ENCODE assay signal across 23 mouse cellular contexts in the genomic region with DNA sequence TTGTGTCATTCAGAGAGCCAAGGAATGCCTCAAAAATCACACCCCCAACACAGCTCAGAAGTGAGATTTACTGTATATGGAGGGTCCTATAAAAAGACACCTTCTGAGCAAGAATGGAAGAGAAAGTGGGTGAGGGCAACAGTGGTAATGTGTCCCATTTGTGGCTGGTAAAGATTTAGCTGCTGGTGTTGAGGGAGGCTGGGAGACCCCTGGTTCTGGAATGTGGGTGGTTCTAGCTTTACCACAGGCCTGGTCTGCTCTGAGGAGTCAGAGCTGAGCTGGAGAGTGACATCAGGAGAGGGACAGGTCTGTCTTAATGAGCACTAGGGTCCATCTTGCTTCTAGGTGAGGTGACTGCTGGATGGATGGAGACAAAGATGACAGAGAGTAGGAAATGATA. TPM values are rescaled to one million over a fixed set of nuclear protein-coding genes. Genes with fewer than 3 reads are reported as not detected.
"Had no signal": no experiment of that assay in that cellular context is flagged by ENCODE, and none has a peak within 500 bp of the region (broad histone marks: within the 10 kb centered on the region; RNA-seq: fewer than 3 reads in every experiment).

No protein-coding gene starts in this region.

RNA-seq across cellular contexts. Expression of a gene that starts 29.0 kb away (rescaled TPM):
- polyA plus RNA-seq: heart, embryonic 11.5 days; heart, embryonic 12.5 days; heart, embryonic 13.5 days; heart, embryonic 14.5 days; heart, embryonic 15.5 days; heart, postnatal 0 days; hindbrain, embryonic 10.5 days; hindbrain, embryonic 11.5 days; hindbrain, embryonic 12.5 days; hindbrain, embryonic 13.5 days; hindbrain, embryonic 14.5 days; hindbrain, embryonic 15.5 days; hindbrain, embryonic 16.5 days; hindbrain, postnatal 0 days; intestine, embryonic 14.5 days; intestine, postnatal 0 days; kidney, embryonic 14.5 days; kidney, embryonic 15.5 days; kidney, embryonic 16.5 days; kidney, postnatal 0 days had no signal

RNA-seq across cellular contexts. Expression of a gene that starts 34.3 kb away (rescaled TPM):
- polyA plus RNA-seq: heart, embryonic 11.5 days; heart, embryonic 12.5 days; heart, embryonic 13.5 days; heart, embryonic 14.5 days; heart, embryonic 15.5 days; heart, postnatal 0 days; hindbrain, embryonic 10.5 days; hindbrain, embryonic 11.5 days; hindbrain, embryonic 12.5 days; hindbrain, embryonic 13.5 days; hindbrain, embryonic 15.5 days; hindbrain, embryonic 16.5 days; hindbrain, postnatal 0 days; intestine, embryonic 14.5 days; kidney, embryonic 14.5 days; kidney, embryonic 15.5 days; kidney, embryonic 16.5 days had no signal

RNA-seq across cellular contexts. Expression of a gene that starts 36.7 kb away (rescaled TPM):
- polyA plus RNA-seq: heart, embryonic 11.5 days; heart, embryonic 12.5 days; heart, embryonic 13.5 days; heart, embryonic 14.5 days; heart, embryonic 15.5 days; heart, postnatal 0 days; hindbrain, embryonic 10.5 days; hindbrain, embryonic 11.5 days; hindbrain, embryonic 12.5 days; hindbrain, embryonic 13.5 days; hindbrain, embryonic 14.5 days; hindbrain, embryonic 15.5 days; hindbrain, embryonic 16.5 days; hindbrain, postnatal 0 days; intestine, embryonic 14.5 days; kidney, adult 2 months; kidney, embryonic 14.5 days; kidney, embryonic 15.5 days; kidney, embryonic 16.5 days; kidney, postnatal 0 days had no signal

RNA-seq across cellular contexts. Expression of a gene that starts 49.8 kb away (rescaled TPM):
- polyA plus RNA-seq: heart, embryonic 11.5 days; heart, embryonic 12.5 days; heart, embryonic 13.5 days; heart, embryonic 14.5 days; heart, embryonic 15.5 days; heart, embryonic 16.5 days; heart, postnatal 0 days; hindbrain, embryonic 10.5 days; hindbrain, embryonic 11.5 days; hindbrain, embryonic 12.5 days; hindbrain, embryonic 13.5 days; hindbrain, embryonic 14.5 days; hindbrain, embryonic 15.5 days; hindbrain, embryonic 16.5 days; hindbrain, postnatal 0 days; intestine, embryonic 14.5 days; kidney, adult 2 months; kidney, embryonic 14.5 days; kidney, embryonic 15.5 days; kidney, embryonic 16.5 days; kidney, postnatal 0 days; large intestine, adult 2 months had no signal
